Mouse (Mus musculus): ENCODE data around the gene Mustn1.

The Mustn1 gene

DNA sequence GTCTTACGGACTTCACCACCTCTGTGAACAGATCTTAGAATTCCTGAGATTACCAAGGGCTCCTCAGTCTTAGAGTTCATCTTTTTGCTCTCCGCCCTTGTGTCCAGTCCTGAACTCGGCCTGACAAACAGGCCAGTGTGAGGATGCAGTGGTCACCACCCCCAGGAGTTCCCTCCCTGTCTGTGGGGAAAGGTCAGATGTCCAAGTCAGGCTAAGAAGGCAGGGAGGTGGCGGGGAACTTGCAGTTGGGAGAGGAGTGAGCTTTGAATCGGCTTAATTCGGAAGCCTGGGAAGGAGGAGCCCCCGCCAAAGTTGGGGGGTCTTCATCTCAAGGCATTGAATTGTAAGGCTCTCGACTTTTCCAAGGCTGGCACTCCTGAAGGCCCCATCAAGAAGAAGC, 1.3 kb downstream of the Mustn1 start:
- no peak for DNase-seq (ENCODE audit: low read depth, low spot score)

DNA sequence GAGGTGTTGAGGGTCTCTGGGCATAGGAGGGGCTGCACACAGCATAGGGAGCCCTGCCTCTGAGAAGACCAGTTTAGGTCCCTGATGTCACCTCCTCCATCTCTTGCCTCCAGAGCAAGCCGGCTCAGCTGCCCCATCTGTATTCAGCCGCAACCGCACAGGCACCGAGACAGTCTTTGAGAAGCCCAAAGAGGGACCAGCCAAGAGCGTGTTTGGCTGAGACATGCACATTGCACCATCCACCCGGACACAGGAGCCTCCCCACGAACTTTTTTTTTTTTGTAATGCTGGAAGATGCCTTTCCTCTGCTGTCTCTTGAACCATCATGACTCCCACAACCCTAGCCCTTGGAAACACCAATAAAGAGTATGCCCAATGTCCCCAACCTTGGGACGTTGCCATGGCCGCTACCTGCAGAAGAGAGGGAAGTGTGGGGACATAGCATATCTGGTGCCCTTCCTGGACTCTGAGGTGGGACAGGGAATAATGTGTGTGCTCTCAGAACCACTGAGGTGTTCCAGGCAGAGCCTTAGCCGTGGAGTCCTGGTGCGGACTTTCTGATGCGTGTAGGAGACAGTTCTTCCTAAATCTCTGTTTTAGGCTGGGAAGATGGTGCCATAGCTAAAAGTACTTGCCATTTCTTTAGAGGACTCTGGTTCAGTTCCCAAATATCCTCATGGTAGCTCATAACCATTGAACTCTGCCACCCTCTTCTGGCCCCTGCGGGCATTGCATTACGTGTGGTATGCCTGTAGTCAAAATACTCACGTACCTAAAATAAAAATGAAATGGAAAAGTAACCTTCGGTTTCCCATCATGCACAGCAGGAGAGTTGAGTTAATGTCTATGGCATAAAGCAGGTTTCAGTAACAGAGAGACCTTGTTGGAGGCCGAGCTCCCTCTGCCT, 2.1 kb downstream of the Mustn1 start:
- peak; percentile 56 for DNase-seq (ENCODE audit: low read depth, low spot score)

DNA sequence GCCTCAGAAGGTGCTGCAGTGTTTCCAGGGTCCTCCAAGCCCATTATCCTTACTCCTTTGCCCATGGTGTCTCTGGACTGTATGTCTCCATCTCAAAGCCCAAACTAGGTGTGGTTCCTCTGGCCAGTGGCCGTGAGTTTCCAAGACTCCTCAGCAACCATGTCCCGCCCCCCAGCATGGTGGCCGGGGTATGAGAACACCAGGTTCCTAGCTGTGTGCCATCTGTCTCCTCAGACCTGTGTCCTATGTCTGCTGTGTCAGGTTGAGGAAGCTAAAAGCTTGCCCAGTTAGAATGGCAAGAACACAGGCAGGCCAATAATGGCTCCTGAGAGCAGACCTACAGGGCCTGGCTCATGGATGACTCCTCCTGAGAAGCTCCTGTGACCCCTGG, 2.7 kb downstream of the Mustn1 start:
- DNase-seq (ENCODE audit: low read depth, low spot score) = no peak

DNA sequence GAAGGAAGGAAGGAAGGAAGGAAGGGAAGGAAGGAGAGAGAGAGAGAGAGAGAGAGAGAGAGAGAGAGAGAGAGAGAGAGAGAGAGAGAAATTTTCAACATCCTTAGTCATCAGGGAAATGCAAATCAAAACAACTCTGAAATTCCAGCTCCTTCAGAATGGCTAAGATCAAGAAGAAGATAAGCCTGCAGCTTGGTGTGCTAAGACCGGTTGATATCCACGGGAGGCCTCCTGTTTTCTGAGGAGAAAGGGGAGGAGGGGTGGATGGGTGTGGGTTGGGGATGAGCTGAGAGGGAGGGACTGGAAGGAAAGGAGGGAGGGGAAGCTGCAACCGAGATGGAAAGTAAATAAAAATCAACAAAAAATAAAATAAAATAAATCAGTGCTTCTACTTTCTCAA, 6.3 kb downstream of the Mustn1 start:
- peak; percentile 54 for DNase-seq (ENCODE audit: low read depth, low spot score)

DNA sequence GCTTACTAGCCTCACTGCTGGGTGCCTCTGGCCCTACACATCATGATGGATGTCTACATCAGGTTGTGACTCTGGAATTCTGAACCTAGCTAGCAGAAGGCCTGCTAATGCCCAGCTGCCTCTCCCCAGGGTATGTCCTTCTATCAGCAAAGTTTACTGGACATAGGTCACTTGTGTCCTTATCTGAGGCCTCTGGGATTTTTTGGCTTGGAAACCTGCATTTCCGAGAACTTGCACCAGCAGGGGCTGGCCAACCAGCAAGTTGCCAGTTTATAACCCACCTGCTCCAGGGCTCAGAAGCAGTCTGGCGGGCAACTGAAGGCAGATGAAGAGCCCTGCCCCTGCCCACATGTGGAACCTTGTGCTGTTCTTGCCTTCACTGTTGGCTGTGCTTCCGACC, 7.2 kb downstream of the Mustn1 start, which contains the start of gene Itih4:
Gene Itih4, plus strand, starts transcription at position 273 of the 400 bp plus-strand sequence.
- DNase-seq (ENCODE audit: low read depth, low spot score) = no peak

DNA sequence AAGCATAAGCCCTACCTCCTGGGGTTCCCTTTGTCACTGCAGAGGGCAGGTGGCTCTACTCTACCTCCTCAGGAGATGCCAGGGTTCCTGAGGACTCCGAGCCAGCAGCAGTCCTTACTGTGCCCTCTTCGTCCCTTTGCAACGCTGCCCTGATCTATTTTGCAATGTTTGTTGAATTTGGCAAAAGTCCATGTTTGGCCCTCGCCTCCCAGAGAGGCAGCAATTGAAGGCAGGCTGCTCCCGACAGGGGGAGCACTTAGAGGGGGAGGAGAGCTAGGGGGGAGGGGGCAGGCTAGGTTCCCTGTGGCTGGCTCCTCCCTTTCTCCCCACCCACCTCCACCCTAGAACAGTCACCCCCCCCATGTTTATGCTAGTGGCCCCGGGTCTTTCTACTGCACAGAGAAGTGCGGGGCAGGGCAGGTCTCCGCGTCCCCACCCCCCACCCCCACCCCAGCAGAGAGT, 9.3 kb downstream of the Mustn1 start:
- DNase-seq (ENCODE audit: low read depth, low spot score) = peak; percentile 64

DNA sequence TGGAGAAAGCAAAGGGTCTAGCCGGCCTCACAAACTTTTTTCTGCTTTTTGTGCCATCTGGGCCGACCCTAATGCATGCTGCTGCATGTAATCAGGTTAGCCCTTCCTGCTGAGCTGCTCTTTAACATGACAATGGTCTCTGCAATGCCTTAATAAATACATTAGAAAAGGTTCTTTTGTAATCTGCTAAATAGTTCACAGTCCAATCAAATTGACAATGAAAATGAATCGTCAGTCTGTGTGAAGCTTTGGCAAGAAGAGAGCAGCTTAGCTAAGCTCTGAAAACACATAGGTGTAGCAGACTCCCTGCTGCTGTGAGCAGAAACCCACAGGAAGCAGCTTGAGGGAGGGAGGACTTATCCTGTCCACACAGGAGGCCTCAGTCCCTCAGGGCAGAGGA, 21.0 kb downstream of the Mustn1 start:
- peak; percentile 81 for DNase-seq (ENCODE audit: low read depth, low spot score)

DNA sequence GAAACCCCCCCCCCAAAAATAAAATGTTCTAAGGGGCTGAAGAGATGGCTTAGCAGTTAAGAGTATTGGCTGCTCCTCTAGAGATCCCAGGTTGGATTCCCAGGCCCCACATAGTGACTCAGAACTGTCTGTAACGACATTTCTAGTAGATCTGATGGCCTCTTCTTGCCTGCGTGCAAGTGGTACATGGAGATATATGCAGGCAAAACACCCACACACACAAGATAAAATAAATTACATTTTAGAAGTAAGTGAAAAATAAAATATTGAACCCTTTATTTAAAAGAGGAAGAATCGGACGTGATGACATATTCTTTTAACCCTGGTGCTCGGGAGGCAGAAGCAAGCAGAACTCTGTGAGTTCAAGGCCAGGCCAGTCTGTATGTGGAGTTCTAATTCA, 23.6 kb downstream of the Mustn1 start:
- no peak for DNase-seq (ENCODE audit: low read depth, low spot score)

DNA sequence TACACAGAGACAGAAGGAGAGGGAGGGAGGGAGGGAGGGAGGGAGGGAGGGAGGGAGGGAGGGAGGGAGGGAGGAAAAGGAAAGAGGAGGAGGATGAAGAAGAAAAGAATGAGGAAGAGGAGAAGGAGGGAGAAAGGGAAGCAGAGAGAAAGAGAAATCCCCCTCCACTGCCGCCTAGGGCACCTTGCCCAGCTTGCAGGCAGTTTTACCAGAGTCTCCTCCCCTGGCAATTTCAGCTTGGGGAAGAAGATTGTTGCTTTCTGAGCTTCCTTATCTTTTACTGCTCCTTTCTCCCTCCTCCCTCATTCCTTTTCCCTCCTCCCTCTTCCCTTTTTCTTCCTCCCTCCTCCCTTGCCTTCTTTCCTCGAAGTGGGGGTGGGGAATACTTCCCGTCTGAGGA, 24.0 kb downstream of the Mustn1 start:
- DNase-seq (ENCODE audit: low read depth, low spot score) = no peak

DNA sequence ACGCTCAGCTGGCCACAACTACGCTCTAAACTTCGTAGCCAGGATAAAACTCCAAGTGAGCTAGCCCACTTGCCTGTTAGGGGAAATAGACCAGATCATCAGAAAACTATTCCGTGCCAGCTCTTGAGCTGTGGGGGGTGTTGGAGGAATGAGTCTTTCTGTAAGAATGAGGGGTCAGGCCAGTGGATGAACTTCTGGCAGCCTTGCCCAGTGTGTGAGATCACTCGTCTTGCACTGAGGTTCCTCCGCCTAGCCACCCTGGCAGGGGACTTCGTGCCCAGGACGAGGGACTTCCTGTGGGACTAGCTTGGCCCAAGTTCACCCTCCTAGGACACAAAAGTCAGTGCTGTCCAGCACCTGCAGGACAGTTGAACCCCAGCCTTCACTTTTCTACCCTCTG, 25.3 kb downstream of the Mustn1 start:
- no peak for DNase-seq (ENCODE audit: low read depth, low spot score)

DNA sequence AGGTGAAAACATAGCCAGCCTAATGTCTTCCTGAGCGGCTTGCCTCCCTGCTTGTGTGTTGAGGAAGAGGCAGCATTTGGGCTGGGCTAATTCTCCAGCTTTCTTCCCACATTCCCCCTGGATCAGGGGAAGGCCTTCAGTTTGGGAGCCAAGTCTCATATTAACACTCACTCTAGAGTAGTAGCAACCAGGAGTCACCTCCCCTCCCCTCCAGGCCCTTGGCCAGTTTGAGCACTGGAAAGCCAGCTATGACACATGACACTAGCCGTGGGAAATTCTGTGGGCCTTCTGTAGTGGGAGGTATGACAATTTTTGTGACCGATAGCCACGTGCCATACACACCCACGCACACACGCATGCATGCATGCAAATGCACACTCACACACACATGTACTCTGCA, 27.0 kb downstream of the Mustn1 start:
- DNase-seq (ENCODE audit: low read depth, low spot score) = no peak

DNA sequence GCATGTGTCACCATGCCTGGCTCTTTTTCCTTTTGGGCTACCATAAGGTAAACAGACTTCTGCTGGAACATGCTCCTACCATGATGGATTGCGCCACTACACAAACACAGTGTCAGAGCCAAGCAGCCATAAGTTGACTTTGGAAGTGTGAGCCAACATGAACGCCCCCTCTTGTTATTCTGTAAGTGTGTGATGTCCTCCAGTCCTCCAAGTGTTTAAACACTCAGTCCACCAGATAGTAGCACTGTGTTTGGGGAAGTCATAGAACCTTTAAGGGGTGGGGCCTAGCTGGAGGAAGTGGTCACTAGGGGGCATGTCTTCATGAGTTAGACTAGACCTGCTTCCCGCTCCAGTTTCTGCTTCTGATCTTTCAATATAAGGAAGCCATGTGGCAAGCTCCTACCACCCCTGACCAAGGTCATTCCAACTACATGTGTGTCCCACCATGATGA, 28.8 kb downstream of the Mustn1 start:
- no peak for DNase-seq (ENCODE audit: low read depth, low spot score)

DNA sequence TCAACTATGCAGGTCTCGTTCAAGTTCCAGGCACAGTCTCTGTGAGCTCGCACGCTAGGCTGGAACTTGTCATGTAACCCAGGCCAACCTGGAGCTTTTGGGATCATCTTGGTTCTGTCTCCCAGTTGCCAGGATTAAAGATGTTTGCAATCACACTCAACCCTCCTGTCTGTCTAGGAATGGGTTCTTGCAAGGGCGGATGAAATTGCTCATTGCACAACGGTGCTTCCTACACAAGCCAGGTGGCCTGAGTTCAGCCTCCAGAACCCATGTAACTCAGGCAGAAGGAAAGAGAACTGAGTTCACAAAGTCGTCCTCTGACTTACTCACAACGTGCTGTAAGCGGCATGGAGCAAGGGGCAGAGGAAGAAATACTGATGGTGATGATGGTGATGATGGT, 32.1 kb downstream of the Mustn1 start:
- DNase-seq (ENCODE audit: low read depth, low spot score) = no peak

DNA sequence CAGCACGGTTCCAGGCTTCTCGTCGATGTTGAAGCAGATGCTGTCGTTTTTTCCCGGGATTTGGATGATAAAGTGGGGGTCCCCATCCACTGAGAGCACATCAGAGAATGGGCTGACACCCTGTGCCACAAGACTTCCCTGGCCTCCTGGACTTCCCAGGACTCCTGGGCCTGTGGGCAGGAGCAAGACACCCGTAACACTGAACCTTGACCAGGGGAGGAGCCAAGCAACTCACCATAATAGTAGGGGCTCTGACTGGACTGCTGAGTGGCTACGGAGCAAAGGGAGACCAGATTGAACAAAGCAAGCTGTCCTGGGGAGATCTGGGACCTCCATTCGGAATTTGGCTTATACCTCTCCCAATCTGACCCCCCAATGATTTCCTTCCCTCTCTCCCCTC, 33.6 kb downstream of the Mustn1 start:
- no peak for DNase-seq (ENCODE audit: low read depth, low spot score)

DNA sequence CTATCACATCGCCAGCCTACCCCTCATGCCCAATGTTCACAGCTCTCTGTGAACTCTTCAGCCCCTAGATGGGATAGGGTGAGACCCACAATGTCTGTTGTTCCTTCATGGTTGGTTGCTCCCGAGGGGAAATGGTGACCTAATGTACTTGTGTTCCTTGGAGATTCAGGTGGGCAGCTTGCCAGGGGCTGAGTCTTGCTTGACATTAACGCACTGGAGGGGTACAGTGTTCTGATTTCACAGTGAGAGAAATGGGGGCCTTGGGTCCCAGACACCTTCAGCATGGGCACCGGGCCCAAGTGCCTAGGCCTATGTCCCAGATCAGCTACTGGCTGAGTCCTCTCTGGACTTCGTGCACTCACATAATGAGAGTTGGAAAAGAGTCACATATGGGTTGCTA, 34.4 kb downstream of the Mustn1 start:
- DNase-seq (ENCODE audit: low read depth, low spot score) = no peak

DNA sequence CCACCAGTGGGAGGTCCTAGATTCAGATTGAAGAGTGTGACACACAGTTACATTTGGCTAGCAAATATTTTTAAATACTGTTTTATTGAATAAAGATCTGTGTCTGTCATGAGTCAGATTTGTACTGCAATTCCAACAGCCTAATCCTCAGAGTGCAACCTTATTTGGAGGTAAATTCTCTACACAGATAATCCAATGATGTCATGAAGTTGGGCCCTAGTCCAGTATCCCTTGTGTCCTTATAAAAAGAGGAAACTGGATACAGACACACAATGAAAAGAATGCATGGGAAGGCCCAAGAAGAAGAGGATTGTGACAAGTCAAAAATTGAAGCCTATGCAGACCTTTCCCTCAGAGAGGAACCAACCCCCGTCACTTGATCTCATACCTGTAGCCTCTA, 37.5 kb downstream of the Mustn1 start:
- no peak for DNase-seq (ENCODE audit: low read depth, low spot score)

DNA sequence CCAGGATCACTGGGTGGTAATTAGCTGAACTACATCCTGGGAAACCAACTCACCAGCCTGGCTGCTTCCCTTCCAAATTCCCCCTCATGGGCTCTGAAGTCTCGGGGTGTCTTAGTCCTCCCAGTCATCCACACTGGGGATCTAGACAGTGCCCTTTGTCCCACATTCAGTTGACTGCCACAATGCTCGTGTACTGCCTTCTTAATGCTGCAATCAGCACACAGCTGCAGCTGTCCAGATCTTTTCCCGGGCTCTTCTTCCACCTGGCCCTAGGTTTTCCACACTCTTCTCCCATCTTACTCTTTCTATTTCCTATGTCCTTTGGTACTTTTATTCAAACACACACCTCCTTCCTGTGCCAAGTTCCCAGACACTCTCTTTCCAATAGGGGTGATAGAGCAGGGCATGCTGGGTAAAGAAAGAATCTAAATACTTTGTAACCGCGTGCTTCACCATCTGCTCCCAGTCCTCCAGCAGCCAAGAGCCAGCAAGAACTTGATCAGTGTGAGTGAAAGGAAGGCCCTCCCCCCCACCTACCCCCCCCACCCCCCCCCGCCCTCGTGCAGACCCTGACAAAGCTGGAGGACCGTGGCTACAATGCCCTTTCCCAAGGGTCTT, 43.2 kb downstream of the Mustn1 start:
- DNase-seq (ENCODE audit: low read depth, low spot score) = no peak

DNA sequence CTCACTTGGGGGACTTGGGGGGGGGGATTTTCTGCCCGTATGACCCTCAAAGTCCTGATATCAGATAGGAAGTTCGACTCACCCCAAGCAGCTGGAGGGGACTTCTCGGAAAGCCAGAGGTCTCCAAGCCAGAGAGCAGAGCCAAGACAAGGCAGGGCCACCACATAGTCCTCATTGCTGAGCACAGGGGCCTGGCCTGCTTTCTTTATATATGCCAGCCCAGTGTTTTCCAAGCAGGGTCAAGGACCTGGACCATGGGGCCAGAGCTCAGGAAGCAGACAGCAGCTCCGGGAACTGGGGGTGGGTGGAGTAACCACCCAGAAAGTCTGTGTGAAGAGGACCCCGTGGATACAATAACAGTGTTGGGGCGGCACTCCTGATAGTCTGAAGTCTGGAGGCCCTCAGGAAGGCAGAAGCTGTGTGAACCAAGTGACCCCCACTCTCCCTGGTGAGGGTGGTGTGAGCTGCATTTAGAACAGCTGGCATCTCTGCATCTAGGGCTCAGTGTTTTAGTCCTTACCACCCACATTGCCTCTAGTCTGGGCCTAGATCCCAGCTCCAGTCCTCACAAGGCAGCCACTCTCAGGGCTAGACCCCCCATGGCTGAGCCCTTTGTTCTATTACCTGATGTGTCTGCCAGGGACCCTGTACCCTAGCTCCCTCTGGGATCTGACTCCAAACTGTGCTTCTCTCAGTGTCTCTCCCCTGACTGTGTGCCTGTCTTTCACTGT, 44.5 kb downstream of the Mustn1 start, which contains the start of gene Itih3:
Gene Itih3, minus strand, starts transcription at position 386 of the 731 bp plus-strand sequence.
- no peak for DNase-seq (ENCODE audit: low read depth, low spot score)

DNA sequence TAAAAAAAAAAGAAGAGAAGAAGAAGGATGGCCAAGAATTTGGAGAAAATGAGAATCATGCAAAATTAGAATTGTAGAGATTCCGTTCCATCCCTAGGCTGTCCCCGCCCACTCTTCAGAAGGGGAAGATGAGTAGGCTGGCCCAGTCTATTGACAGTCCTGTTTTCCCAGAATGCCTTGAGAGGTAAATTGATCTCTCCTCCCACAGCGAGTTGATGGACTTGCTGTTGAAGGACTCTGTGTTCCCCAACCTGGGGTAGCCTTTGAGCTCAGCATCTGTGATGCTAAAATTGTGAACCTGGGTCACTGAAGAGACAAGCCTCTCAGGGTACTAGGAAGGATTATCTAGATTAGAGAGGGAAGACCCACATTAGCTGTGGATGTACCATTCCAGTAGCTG, 46.5 kb downstream of the Mustn1 start:
- DNase-seq (ENCODE audit: low read depth, low spot score) = no peak

DNA sequence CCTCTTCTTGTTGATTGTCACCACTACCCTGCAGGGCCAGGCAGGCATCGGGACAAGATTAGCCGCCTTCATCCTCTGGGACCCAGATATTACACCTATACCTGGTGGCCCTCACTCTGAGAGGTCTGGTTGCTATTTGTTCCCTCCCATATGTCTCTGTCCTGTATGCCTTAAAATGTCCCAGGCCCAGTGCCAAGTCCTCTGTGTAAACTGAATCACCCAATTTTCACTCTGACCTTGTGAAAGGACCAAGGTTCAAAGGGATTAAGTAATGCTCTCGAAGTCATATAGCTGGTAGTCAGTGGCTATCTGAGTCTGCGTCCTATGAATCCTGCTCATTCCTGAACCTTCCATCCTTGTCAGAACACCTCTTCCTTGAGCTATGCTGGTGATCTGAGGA, 51.4 kb downstream of the Mustn1 start:
- DNase-seq (ENCODE audit: low read depth, low spot score) = no peak
